Mouse (Mus musculus): ENCODE data around the gene Ttc28. TPM values are rescaled to one million over a fixed set of nuclear protein-coding genes. Genes with fewer than 3 reads are reported as not detected.

Gene Ttc28
- polyA plus RNA-seq, 1 experiment from 2014 or later, result 12.1 TPM

GRCm38 (mm10) chr5:111175410-111175809, 295.8 kb downstream of the Ttc28 start:
- Histone ChIP-seq H3K27ac (ENCODE audit: low read length) (peak overlapping the region; percentile 69), H3K36me3 (ENCODE audit: insufficient read depth, low read length) (no peaks in the 10 kb centered on the region), H3K4me2 (replicated peaks; ENCODE audit: low read depth, low read length) (peak overlapping the region; percentile 39), H3K4me3 (ENCODE audit: low read length) (0 out of 2 replicates have a peak overlapping the region, but pooled peaks have one; percentile 0), H3K27me3 (ENCODE audit: insufficient read depth, low read length) (no peaks in the 10 kb centered on the region), H3K9me3 (ENCODE audit: low read length) (no peaks in the 10 kb centered on the region), H3K9ac (replicated peaks; ENCODE audit: low read length) (no peak overlapping the region), H3K4me1 (ENCODE audit: insufficient read depth, low read length) (peaks cover 58% of the 10 kb centered on the region)
- ATAC-seq (ENCODE audit: low FRiP score, low TSS enrichment), result peak; percentile 84
- 17% methylated on average over 12 of the region's 12 CpGs for WGBS

GRCm38 (mm10) chr5:111175842-111176241, 296.2 kb downstream of the Ttc28 start:
- 22% methylated on average over 9 of the region's 9 CpGs for WGBS

GRCm38 (mm10) chr5:111176441-111176840, 296.8 kb downstream of the Ttc28 start:
- ATAC-seq (ENCODE audit: low FRiP score, low TSS enrichment), result no peak
- H3K27me3 ChIP-seq (ENCODE audit: insufficient read depth, low read length), result no peaks in the 10 kb centered on the region
- H3K9ac ChIP-seq (replicated peaks; ENCODE audit: low read length), result no peak overlapping the region
- H3K9me3 ChIP-seq (ENCODE audit: low read length), result no peaks in the 10 kb centered on the region
- H3K36me3 ChIP-seq (ENCODE audit: insufficient read depth, low read length), result no peaks in the 10 kb centered on the region
- H3K4me1 ChIP-seq (ENCODE audit: insufficient read depth, low read length), result peaks cover 68% of the 10 kb centered on the region
- no peak overlapping the region for H3K4me3 ChIP-seq (ENCODE audit: low read length)
- peak overlapping the region; percentile 69 for H3K27ac ChIP-seq (ENCODE audit: low read length)
- WGBS, result 47% methylated on average over 13 of the region's 13 CpGs
- peak overlapping the region; percentile 5; the same call in 1 of the 2 replicates for H3K4me2 ChIP-seq (replicated peaks; ENCODE audit: low read depth, low read length)

More at GRCm38 (mm10) chr5:111175842-111176241, 296.2 kb downstream of the Ttc28 start:
- peaks cover 62% of the 10 kb centered on the region for H3K4me1 ChIP-seq (ENCODE audit: insufficient read depth, low read length)
- H3K4me3 ChIP-seq (ENCODE audit: low read length), result 0 out of 2 replicates have a peak overlapping the region, but pooled peaks have one; percentile 0
- no peak overlapping the region for H3K9ac ChIP-seq (replicated peaks; ENCODE audit: low read length)
- no peaks in the 10 kb centered on the region for H3K27me3 ChIP-seq (ENCODE audit: insufficient read depth, low read length)
- peak overlapping the region; percentile 39 for H3K4me2 ChIP-seq (replicated peaks; ENCODE audit: low read depth, low read length)
- peak overlapping the region; percentile 69 for H3K27ac ChIP-seq (ENCODE audit: low read length)
- no peaks in the 10 kb centered on the region for H3K36me3 ChIP-seq (ENCODE audit: insufficient read depth, low read length)
- no peaks in the 10 kb centered on the region for H3K9me3 ChIP-seq (ENCODE audit: low read length)
- ATAC-seq (ENCODE audit: low FRiP score, low TSS enrichment), result no peak

- Histone ChIP-seq H3K27ac (ENCODE audit: low read length) (peak overlapping the region; percentile 90), H3K9ac (replicated peaks; ENCODE audit: low read length) (peak overlapping the region; percentile 47), H3K9me3 (ENCODE audit: low read length) (no peaks in the 10 kb centered on the region), H3K4me3 (ENCODE audit: low read length) (no peak overlapping the region), H3K36me3 (ENCODE audit: insufficient read depth, low read length) (0 out of 2 replicates have a peak, but pooled peaks cover 3% of the 10 kb centered on the region), H3K4me2 (replicated peaks; ENCODE audit: low read depth, low read length) (peak overlapping the region; percentile 42), H3K27me3 (ENCODE audit: insufficient read depth, low read length) (no peaks in the 10 kb centered on the region), H3K4me1 (ENCODE audit: insufficient read depth, low read length) (peaks cover 73% of the 10 kb centered on the region)
- ATAC-seq (ENCODE audit: low FRiP score, low TSS enrichment), result peak; percentile 69
- 9% methylated on average over 21 of the region's 21 CpGs for WGBS
Observed at GRCm38 (mm10) chr5:111178324-111179076, 298.9 kb downstream of the Ttc28 start.

GRCm38 (mm10) chr5:111179651-111180050, 300.0 kb downstream of the Ttc28 start:
- no peak overlapping the region for H3K4me2 ChIP-seq (replicated peaks; ENCODE audit: low read depth, low read length)
- H3K27me3 ChIP-seq (ENCODE audit: insufficient read depth, low read length), result no peaks in the 10 kb centered on the region
- H3K9me3 ChIP-seq (ENCODE audit: low read length), result no peaks in the 10 kb centered on the region
- no peak overlapping the region for H3K4me3 ChIP-seq (ENCODE audit: low read length)
- 0 out of 2 replicates have a peak, but pooled peaks cover 3% of the 10 kb centered on the region for H3K36me3 ChIP-seq (ENCODE audit: insufficient read depth, low read length)
- H3K9ac ChIP-seq (replicated peaks; ENCODE audit: low read length), result 0 out of 2 replicates have a peak overlapping the region, but pooled peaks have one; percentile 20
- H3K4me1 ChIP-seq (ENCODE audit: insufficient read depth, low read length), result peaks cover 70% of the 10 kb centered on the region
- H3K27ac ChIP-seq (ENCODE audit: low read length), result peak overlapping the region; percentile 90
- 45% methylated on average over 7 of the region's 7 CpGs for WGBS
- ATAC-seq (ENCODE audit: low FRiP score, low TSS enrichment), result no peak

GRCm38 (mm10) chr5:111180091-111181053, 300.8 kb downstream of the Ttc28 start:
- no peak overlapping the region for H3K4me2 ChIP-seq (replicated peaks; ENCODE audit: low read depth, low read length)
- H3K27me3 ChIP-seq (ENCODE audit: insufficient read depth, low read length), result no peaks in the 10 kb centered on the region
- H3K9ac ChIP-seq (replicated peaks; ENCODE audit: low read length), result peak overlapping the region; percentile 20
- H3K4me3 ChIP-seq (ENCODE audit: low read length), result no peak overlapping the region
- ATAC-seq (ENCODE audit: low FRiP score, low TSS enrichment), result no peak
- 0 out of 2 replicates have a peak, but pooled peaks cover 3% of the 10 kb centered on the region for H3K36me3 ChIP-seq (ENCODE audit: insufficient read depth, low read length)
- H3K4me1 ChIP-seq (ENCODE audit: insufficient read depth, low read length), result peaks cover 63% of the 10 kb centered on the region
- H3K27ac ChIP-seq (ENCODE audit: low read length), result peak overlapping the region; percentile 90; the same call in 1 of the 2 replicates
- 33% methylated on average over 25 of the region's 25 CpGs for WGBS
- H3K9me3 ChIP-seq (ENCODE audit: low read length), result no peaks in the 10 kb centered on the region

- Histone ChIP-seq H3K9ac (replicated peaks; ENCODE audit: low read length) (no peak overlapping the region; the same call in 1 of the 2 replicates), H3K4me1 (ENCODE audit: insufficient read depth, low read length) (peaks cover 58% of the 10 kb centered on the region), H3K4me3 (ENCODE audit: low read length) (no peak overlapping the region), H3K36me3 (ENCODE audit: insufficient read depth, low read length) (0 out of 2 replicates have a peak, but pooled peaks cover 3% of the 10 kb centered on the region), H3K27ac (ENCODE audit: low read length) (peak overlapping the region; percentile 90; the same call in 1 of the 2 replicates), H3K27me3 (ENCODE audit: insufficient read depth, low read length) (no peaks in the 10 kb centered on the region), H3K4me2 (replicated peaks; ENCODE audit: low read depth, low read length) (no peak overlapping the region), H3K9me3 (ENCODE audit: low read length) (no peaks in the 10 kb centered on the region)
- ATAC-seq (ENCODE audit: low FRiP score, low TSS enrichment), result no peak
- 61% methylated on average over 7 of the region's 7 CpGs for WGBS
Observed at GRCm38 (mm10) chr5:111181204-111181912, 301.8 kb downstream of the Ttc28 start.

- WGBS, result 30% methylated on average over 11 of the region's 11 CpGs
- Histone ChIP-seq H3K4me2 (replicated peaks; ENCODE audit: low read depth, low read length) (peak overlapping the region; percentile 2; the same call in 1 of the 2 replicates), H3K9ac (replicated peaks; ENCODE audit: low read length) (no peak overlapping the region; the same call in 1 of the 2 replicates), H3K4me3 (ENCODE audit: low read length) (no peak overlapping the region), H3K27ac (ENCODE audit: low read length) (no peak overlapping the region), H3K36me3 (ENCODE audit: insufficient read depth, low read length) (0 out of 2 replicates have a peak, but pooled peaks cover 3% of the 10 kb centered on the region), H3K27me3 (ENCODE audit: insufficient read depth, low read length) (no peaks in the 10 kb centered on the region), H3K4me1 (ENCODE audit: insufficient read depth, low read length) (peaks cover 18% of the 10 kb centered on the region), H3K9me3 (ENCODE audit: low read length) (no peaks in the 10 kb centered on the region)
- peak; percentile 56 for ATAC-seq (ENCODE audit: low FRiP score, low TSS enrichment)
Observed at GRCm38 (mm10) chr5:111186600-111186999, 307.0 kb downstream of the Ttc28 start.

DNA sequence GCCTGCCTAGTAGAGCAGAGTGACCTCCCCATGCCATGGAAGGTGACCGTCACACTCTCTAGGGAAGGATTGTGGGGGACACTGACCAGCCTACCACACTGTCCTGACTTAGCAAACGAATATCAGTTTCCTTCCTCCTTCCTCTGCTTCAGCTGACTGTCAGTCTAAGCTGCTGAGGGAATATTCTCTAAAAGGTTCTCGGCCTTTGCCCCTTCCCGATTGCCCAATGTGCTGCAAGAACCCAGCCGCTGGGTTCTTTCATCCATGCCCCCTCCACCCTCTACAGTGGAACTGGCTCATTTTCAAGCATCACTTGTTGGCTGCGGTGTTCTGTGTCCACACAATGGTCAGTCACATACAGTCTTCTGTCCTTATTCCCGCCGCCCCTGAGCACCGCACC, 312.4 kb downstream of the Ttc28 start:
- no peak overlapping the region for H3K27ac ChIP-seq (ENCODE audit: low read length)
- no peak for ATAC-seq (ENCODE audit: low FRiP score, low TSS enrichment)
- WGBS, result 79% methylated on average over 9 of the region's 9 CpGs
- no peaks in the 10 kb centered on the region for H3K36me3 ChIP-seq (ENCODE audit: insufficient read depth, low read length)
- no peaks in the 10 kb centered on the region for H3K27me3 ChIP-seq (ENCODE audit: insufficient read depth, low read length)
- no peaks in the 10 kb centered on the region for H3K9me3 ChIP-seq (ENCODE audit: low read length)
- H3K4me3 ChIP-seq (ENCODE audit: low read length), result no peak overlapping the region
- no peak overlapping the region for H3K9ac ChIP-seq (replicated peaks; ENCODE audit: low read length)
- peaks cover 16% of the 10 kb centered on the region for H3K4me1 ChIP-seq (ENCODE audit: insufficient read depth, low read length)
- no peak overlapping the region for H3K4me2 ChIP-seq (replicated peaks; ENCODE audit: low read depth, low read length)

Measured in kidney, embryonic 16.5 days (tissue).